Mouse (Mus musculus): ENCODE measurements around the gene Phf20.

Gene Phf20

GRCm38 (mm10) chr2:156267636-156268035 is 71.4 kb downstream of the Phf20 start:
- no peak for DNase-seq (ENCODE audit: low spot score)

GRCm38 (mm10) chr2:156272553-156272952 is 76.3 kb downstream of the Phf20 start:
- no peak for DNase-seq (ENCODE audit: low spot score)

DNA sequence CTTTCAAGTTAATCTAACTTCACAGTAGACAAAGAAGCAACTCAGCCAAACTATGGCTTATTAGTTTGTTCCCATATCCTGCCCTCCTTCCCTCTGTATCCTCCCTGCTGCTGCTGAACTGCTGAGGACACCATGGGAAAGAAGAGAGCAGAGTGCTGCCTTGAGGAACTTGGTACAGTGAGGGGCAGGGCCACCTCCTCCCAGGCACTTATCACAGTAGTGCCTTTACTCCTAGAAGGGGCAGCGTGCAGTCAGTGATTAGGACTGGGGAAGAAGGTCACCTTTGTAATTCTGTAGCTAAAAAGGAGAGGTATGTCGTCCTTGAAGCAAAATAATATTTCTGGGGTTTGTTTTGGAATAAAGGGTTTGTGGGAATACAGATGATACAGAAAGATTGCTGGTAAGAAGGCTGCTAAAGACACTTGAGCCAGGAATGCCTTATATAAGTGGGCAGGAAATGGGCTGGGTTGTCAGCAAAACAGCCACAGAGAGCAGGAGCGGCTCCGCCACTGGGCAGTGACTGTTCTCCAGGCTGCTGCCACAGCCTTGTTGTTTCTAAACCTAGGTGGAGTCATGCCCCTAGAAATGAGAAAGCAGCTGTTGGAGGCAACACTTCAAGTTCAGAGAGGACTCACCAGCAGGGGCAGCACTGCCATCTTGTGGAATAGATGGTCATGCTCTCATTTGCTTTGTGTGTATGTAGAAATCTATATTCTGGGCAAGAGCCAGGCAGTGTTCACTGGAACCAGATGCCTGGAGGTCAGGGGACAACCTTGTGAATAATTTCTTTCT is 82.2 kb downstream of the Phf20 start:
- peak; percentile 64 for DNase-seq (ENCODE audit: low spot score)

- DNase-seq (ENCODE audit: low spot score) = no peak
Observed at GRCm38 (mm10) chr2:156281227-156281626, 85.0 kb downstream of the Phf20 start.

DNA sequence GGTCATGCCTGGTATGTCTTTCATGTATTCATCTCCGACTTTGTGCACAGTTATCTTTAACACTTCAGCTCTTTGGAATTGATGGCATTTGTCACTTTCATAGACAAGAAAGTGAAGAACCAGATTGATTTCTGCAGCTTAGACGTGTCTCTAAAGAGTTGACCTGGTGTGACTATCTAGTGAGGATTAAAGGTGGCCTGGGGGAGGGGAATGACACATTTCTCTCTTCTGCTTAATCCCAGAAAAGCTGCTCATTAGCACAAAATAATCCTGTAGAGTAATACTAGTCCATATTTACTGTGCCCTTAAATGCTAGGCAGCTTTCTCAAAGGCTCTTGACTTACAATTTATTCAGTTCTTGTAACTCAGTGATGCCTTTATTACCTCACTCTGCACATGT is 88.9 kb downstream of the Phf20 start:
- no peak for DNase-seq (ENCODE audit: low spot score)

GRCm38 (mm10) chr2:156286733-156287132 is 90.5 kb downstream of the Phf20 start:
- no peak for DNase-seq (ENCODE audit: low spot score)

- DNase-seq (ENCODE audit: low spot score) = no peak
Observed at GRCm38 (mm10) chr2:156288222-156288621, 92.0 kb downstream of the Phf20 start.

GRCm38 (mm10) chr2:156289552-156290160 is 93.4 kb downstream of the Phf20 start:
- DNase-seq (ENCODE audit: low spot score) = no peak

DNA sequence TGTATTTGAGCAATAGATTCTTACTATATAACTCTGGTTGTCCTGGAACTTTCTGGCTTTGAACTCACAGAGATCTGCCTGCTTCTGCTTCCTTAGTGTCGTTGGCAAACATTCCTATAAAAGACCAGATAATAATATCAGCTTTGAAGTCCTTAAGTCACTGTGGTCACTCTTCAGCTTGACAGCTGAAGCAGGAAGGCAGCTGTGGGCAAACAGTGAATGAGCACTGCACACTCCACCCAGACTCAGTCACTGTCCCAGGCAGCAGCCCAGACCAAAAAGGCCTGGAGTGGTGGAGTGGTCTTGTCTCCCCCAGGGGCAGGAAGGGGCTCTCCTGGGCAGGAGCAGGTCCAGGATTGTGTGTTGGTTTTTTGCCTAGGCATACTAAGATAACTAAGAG is 95.7 kb downstream of the Phf20 start:
- DNase-seq (ENCODE audit: low spot score) = no peak

- no peak for DNase-seq (ENCODE audit: low spot score)
Observed at GRCm38 (mm10) chr2:156295601-156296063, 99.4 kb downstream of the Phf20 start.

DNA sequence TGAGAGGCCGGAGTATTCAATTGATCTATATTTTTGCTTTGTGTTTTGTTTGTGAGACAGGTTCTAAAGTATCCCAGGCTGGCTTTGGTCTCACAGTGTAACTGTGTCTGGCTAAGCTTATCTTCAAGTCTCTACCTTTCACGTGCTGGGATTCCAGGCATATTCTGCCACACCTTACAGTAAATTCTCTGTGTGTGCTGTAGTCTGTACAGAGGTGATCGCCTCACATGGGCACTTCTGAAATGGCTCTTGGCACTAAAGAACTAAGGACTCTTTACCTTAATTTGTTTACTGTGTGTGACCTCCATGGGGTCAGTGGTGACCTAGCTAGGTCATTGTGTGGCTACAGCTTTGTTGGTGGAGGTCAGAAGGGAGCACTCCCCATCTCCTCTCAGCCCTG is 99.9 kb downstream of the Phf20 start:
- DNase-seq (ENCODE audit: low spot score) = no peak

GRCm38 (mm10) chr2:156297653-156298052 is 101.4 kb downstream of the Phf20 start:
- DNase-seq (ENCODE audit: low spot score) = no peak

- no peak for DNase-seq (ENCODE audit: low spot score)
Observed at GRCm38 (mm10) chr2:156298458-156298857, 102.2 kb downstream of the Phf20 start.

GRCm38 (mm10) chr2:156302063-156302462 is 105.8 kb downstream of the Phf20 start:
- DNase-seq (ENCODE audit: low spot score) = no peak

DNA sequence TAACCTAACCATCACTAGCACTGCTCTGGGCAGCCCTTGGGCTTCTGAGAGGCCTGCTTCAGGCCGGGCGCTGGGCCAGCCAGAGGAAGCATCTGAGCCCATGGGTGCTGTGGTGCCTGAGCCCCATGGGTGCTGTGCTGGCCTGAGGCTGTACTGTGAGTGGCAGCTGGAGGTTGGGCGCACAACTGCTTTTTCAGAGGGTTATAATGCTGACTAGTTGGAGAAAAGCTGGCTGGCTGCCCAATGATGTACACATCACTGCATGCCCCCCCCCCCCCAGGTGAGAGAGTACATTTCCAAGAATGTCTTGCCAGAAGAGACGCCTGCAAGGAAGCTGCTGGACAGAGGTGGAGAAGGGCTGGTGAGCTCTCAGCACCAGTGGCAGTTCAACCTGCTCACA is 108.1 kb downstream of the Phf20 start:
- DNase-seq (ENCODE audit: low spot score) = no peak

DNA sequence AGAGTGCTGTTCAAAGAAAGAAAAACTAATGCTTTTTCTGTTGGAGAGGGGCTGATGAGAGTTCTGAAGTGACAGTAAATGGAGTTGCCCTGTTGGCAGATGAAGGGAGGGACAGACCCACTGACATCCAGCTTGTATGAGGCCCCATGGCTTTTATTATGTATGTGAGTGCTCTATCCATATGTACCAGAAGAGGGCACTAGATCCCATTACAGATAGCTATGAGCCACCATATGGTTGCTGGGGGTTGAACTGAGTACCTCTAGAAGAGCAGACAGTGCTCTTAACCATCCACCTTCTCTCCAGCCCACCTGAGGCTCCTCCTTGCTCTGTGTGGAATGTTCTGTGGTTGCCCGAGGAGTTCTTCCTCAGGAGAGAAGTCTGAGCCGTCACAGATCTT is 109.6 kb downstream of the Phf20 start:
- no peak for DNase-seq (ENCODE audit: low spot score)

- no peak for DNase-seq (ENCODE audit: low spot score)
Observed at GRCm38 (mm10) chr2:156307261-156307660, 111.0 kb downstream of the Phf20 start.

DNA sequence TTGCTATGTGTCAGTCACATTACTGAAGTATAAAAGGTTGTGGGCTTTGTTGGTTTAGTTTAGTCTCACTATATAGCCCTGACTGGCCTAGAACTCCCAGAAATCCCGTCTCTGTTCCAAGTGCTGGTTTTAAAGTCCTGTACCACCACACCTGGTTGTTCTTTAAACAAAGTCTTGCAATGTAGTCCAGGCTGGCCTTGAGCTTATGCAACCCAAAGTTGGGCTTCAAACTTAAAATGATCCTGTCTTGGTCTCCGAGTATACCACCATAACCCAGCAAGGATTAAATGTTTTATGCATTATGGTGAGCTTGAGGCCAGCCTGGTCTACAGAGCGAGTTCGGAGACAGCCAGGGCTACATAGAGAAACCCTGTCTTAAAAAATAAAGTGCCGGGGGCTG is 113.7 kb downstream of the Phf20 start:
- no peak for DNase-seq (ENCODE audit: low spot score)

DNA sequence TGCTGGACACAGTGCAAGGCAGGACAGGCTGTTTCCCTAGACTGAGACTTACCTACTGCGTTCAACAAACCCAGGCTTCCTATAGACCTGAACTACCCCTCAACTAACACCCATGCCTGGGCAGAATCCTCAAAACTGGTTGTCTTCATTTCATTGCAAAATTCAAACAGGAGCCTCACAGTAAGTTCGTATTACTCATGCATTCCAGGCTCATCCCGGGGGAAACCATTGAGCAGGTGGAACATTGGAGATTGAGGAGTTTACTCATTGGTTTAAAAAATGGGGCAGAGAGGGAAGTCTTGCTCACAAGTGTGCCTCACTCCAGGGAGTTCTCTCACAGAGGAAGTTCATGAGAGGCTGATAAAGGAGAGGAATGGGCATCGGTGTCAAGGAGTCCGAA is 114.2 kb downstream of the Phf20 start:
- DNase-seq (ENCODE audit: low spot score) = no peak

DNA sequence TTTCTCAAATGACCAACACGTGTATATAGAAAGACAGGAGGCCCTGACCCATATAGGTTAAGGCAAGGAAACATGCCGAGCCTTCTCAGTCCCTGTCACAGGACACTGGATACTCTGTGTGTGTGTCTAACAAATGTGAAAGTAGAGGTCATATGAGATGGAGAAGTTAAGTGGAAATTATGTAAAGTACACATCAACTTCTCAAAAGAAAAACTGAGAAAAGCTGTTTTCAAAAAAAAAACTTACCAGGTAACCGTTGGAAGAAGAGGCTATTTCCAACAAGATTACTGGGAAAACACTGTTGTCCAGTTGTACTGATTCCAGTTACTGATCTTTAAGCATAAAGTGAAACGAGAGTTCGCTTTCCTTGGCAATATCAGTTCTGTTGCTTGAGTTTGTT is 114.7 kb downstream of the Phf20 start:
- DNase-seq (ENCODE audit: low spot score) = no peak

GRCm38 (mm10) chr2:156311441-156311840 is 115.2 kb downstream of the Phf20 start:
- DNase-seq (ENCODE audit: low spot score) = no peak

DNA sequence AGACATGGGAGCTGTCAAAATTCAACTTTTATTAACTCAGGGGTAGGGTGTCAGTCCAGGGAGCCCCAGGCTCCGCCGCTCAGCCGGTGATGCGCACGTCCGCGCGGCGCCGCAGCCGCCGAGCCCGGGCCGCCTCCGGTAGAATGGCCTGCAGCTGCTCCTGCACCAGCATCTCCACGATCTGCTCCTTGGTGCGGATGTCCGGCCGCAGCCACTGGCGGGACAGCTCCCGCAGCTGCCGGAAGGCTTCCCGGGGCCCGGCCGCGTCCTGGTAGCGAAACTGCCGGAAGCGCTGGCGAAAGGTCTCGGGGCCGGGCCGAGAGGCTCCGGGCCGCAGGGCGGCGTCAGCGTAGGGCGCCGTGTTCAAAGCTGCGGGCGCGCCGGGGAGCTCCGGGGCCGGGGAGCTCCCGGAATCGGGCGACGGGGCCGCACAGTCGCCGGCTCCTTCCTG is 115.6 kb downstream of the Phf20 start:
- DNase-seq (ENCODE audit: low spot score) = peak; percentile 44

GRCm38 (mm10) chr2:156312297-156312897 is 116.1 kb downstream of the Phf20 start, which contains the start of the genes Cnbd2 and Scand1:
Gene Cnbd2, plus strand, starts transcription at chr2:156312299.
Gene Scand1, minus strand, starts transcription at chr2:156312704.
- peak; percentile 72 for DNase-seq (ENCODE audit: low spot score)

Data from spleen, adult 12 weeks (tissue).